Mouse (Mus musculus): ENCODE results near the gene 4933427I04Rik.

The 4933427I04Rik gene

GRCm38 (mm10) chr4:123859379-123859778 is at the start of gene 4933427I04Rik:
TSS of gene 4933427I04Rik (plus strand) at chr4:123859679.
- TF ChIP-seq GATA4 (IDR thresholded peaks at IDR 0.05; ENCODE audit: insufficient replicate concordance, low read length): no peak

- TF ChIP-seq GATA4 (IDR thresholded peaks at IDR 0.05; ENCODE audit: insufficient replicate concordance, low read length): no peak
Measured at GRCm38 (mm10) chr4:123810475-123811295, 48.8 kb upstream of the 4933427I04Rik start.

- no peak for TF ChIP-seq GATA4 (IDR thresholded peaks at IDR 0.05; ENCODE audit: insufficient replicate concordance, low read length)
Measured at GRCm38 (mm10) chr4:123812525-123812924, 47.0 kb upstream of the 4933427I04Rik start.

- TF ChIP-seq GATA4 (IDR thresholded peaks at IDR 0.05; ENCODE audit: insufficient replicate concordance, low read length): no peak
Measured at GRCm38 (mm10) chr4:123814030-123814501, 45.4 kb upstream of the 4933427I04Rik start.

GRCm38 (mm10) chr4:123819093-123819610 is 40.3 kb upstream of the 4933427I04Rik start:
- TF ChIP-seq GATA4 (IDR thresholded peaks at IDR 0.05; ENCODE audit: insufficient replicate concordance, low read length): no peak

- no peak for TF ChIP-seq GATA4 (IDR thresholded peaks at IDR 0.05; ENCODE audit: insufficient replicate concordance, low read length)
Measured at GRCm38 (mm10) chr4:123842126-123842525, 17.4 kb upstream of the 4933427I04Rik start.

- TF ChIP-seq GATA4 (IDR thresholded peaks at IDR 0.05; ENCODE audit: insufficient replicate concordance, low read length): no peak
Measured at GRCm38 (mm10) chr4:123856888-123857287, 2.6 kb upstream of the 4933427I04Rik start.

GRCm38 (mm10) chr4:123858090-123858489 is 1.4 kb upstream of the 4933427I04Rik start:
- no peak for TF ChIP-seq GATA4 (IDR thresholded peaks at IDR 0.05; ENCODE audit: insufficient replicate concordance, low read length)

- no peak for TF ChIP-seq GATA4 (IDR thresholded peaks at IDR 0.05; ENCODE audit: insufficient replicate concordance, low read length)
Measured at GRCm38 (mm10) chr4:123859803-123860202, 324 bp downstream of the 4933427I04Rik start.

GRCm38 (mm10) chr4:123860621-123861020 is 1.1 kb downstream of the 4933427I04Rik start:
- no peak for TF ChIP-seq GATA4 (IDR thresholded peaks at IDR 0.05; ENCODE audit: insufficient replicate concordance, low read length)

GRCm38 (mm10) chr4:123893726-123894125 is 34.2 kb downstream of the 4933427I04Rik start:
- no peak for TF ChIP-seq GATA4 (IDR thresholded peaks at IDR 0.05; ENCODE audit: insufficient replicate concordance, low read length)

- TF ChIP-seq GATA4 (IDR thresholded peaks at IDR 0.05; ENCODE audit: insufficient replicate concordance, low read length): no peak
Measured at GRCm38 (mm10) chr4:123894295-123894694, 34.8 kb downstream of the 4933427I04Rik start.

- TF ChIP-seq GATA4 (IDR thresholded peaks at IDR 0.05; ENCODE audit: insufficient replicate concordance, low read length): no peak
Measured at GRCm38 (mm10) chr4:123898696-123899095, 39.2 kb downstream of the 4933427I04Rik start.

GRCm38 (mm10) chr4:123903432-123903831 is 44.0 kb downstream of the 4933427I04Rik start:
- TF ChIP-seq GATA4 (IDR thresholded peaks at IDR 0.05; ENCODE audit: insufficient replicate concordance, low read length): no peak

GRCm38 (mm10) chr4:123904333-123905125 is 45.0 kb downstream of the 4933427I04Rik start, which contains the start of gene Mycbp:
TSS of gene Mycbp (plus strand) at chr4:123904832.
- TF ChIP-seq GATA4 (IDR thresholded peaks at IDR 0.05; ENCODE audit: insufficient replicate concordance, low read length): no peak

All from liver, adult (tissue).